Mouse (Mus musculus): ENCODE measurements around the gene Camta1. TPM values are rescaled to one million over a fixed set of nuclear protein-coding genes. Genes with fewer than 3 reads are reported as not detected.

The Camta1 gene
- polyA plus RNA-seq, 3 experiments from 2014 or later: 39.6 to 58.9 (median 48.7) TPM

- no peak for ATAC-seq
These were observed 551.5 kb downstream of the Camta1 start for GRCm38 (mm10) chr4:151310056-151310685.

- no peak for ATAC-seq
These were observed 554.8 kb downstream of the Camta1 start for GRCm38 (mm10) chr4:151306890-151307289.

GRCm38 (mm10) chr4:151306311-151306765 is 555.3 kb downstream of the Camta1 start:
- no peak for ATAC-seq

GRCm38 (mm10) chr4:151305761-151306160 is 555.9 kb downstream of the Camta1 start:
- no peak for ATAC-seq

GRCm38 (mm10) chr4:151303931-151304330 is 557.7 kb downstream of the Camta1 start:
- no peak for ATAC-seq

- ATAC-seq: no peak
These were observed 558.2 kb downstream of the Camta1 start for GRCm38 (mm10) chr4:151303436-151303835.

- no peak for ATAC-seq
These were observed 559.2 kb downstream of the Camta1 start for GRCm38 (mm10) chr4:151302195-151303126.

GRCm38 (mm10) chr4:151301337-151301736 is 560.3 kb downstream of the Camta1 start:
- no peak for ATAC-seq

- ATAC-seq: no peak
These were observed 561.0 kb downstream of the Camta1 start for GRCm38 (mm10) chr4:151300706-151301105.

GRCm38 (mm10) chr4:151295515-151296203 is 566.0 kb downstream of the Camta1 start:
- no peak for ATAC-seq

- no peak for ATAC-seq
These were observed 572.6 kb downstream of the Camta1 start for GRCm38 (mm10) chr4:151288893-151289585.

- ATAC-seq: no peak
These were observed 575.7 kb downstream of the Camta1 start for GRCm38 (mm10) chr4:151285905-151286445.

- ATAC-seq: no peak
These were observed 576.2 kb downstream of the Camta1 start for GRCm38 (mm10) chr4:151285432-151285831.

- ATAC-seq: no peak
These were observed 578.5 kb downstream of the Camta1 start for GRCm38 (mm10) chr4:151283092-151283741.

GRCm38 (mm10) chr4:151282103-151282502 is 579.6 kb downstream of the Camta1 start:
- ATAC-seq: no peak

GRCm38 (mm10) chr4:151275292-151275691 is 586.4 kb downstream of the Camta1 start:
- no peak for ATAC-seq

- ATAC-seq: no peak
These were observed 597.8 kb downstream of the Camta1 start for GRCm38 (mm10) chr4:151263786-151264414.

- no peak for ATAC-seq
These were observed 598.6 kb downstream of the Camta1 start for GRCm38 (mm10) chr4:151263052-151263451.

- ATAC-seq: no peak
These were observed 605.1 kb downstream of the Camta1 start for GRCm38 (mm10) chr4:151256622-151257021.

- ATAC-seq: no peak
These were observed 610.9 kb downstream of the Camta1 start for GRCm38 (mm10) chr4:151250824-151251223.

All from inflammation-experienced regulatory T-cells, adult 6 months (primary cell).